Mouse (Mus musculus) forebrain, embryonic 13.5 days (tissue): ENCODE measurements around the gene Snrk. TPM values are rescaled to one million over a fixed set of nuclear protein-coding genes. Genes with fewer than 3 reads are reported as not detected.
A peak's percentile ranks its signal among the peaks of the same experiment; 100 is the strongest.

ENCODE experiments used
- ATAC-seq: fragments of 200-750 bp; cut with Nextera tagmentation; 2 replicates; pipeline ENCODE4 v1.8.0; 2017
- H3K27ac ChIP-seq: fragments of 300-500 bp; sonication (generic); 2 replicates; pipeline ENCODE4 v1.5.1; 2015; ENCODE audit warnings: inconsistent platforms, mild to moderate bottlenecking, moderate library complexity
- H3K27me3 ChIP-seq: fragments of 300-500 bp; sonication (generic); 2 replicates; pipeline ENCODE4 v1.6.1; 2015; ENCODE audit warnings: mild to moderate bottlenecking, inconsistent platforms
- H3K36me3 ChIP-seq: fragments of 300-500 bp; sonication (generic); 2 replicates; pipeline ENCODE4 v1.6.1; 2015; ENCODE audit warnings: mild to moderate bottlenecking, inconsistent platforms; ENCODE audit not compliant: poor library complexity, severe bottlenecking
- H3K4me1 ChIP-seq: fragments of 300-500 bp; sonication (generic); 2 replicates; pipeline ENCODE4 v1.6.1; 2015; ENCODE audit warnings: inconsistent platforms
- H3K4me2 ChIP-seq: fragments of 300-500 bp; sonication (generic); 2 replicates; pipeline ENCODE4 v1.6.1; 2015; ENCODE audit warnings: inconsistent platforms, mild to moderate bottlenecking, moderate library complexity
- H3K4me3 ChIP-seq: fragments of 300-500 bp; sonication (generic); 2 replicates; pipeline ENCODE4 v1.5.1; 2015; ENCODE audit warnings: mild to moderate bottlenecking, inconsistent platforms
- H3K9ac ChIP-seq: fragments of 300-500 bp; sonication (generic); 2 replicates; pipeline ENCODE4 v1.6.1; 2015; ENCODE audit warnings: mild to moderate bottlenecking, inconsistent platforms
- H3K9me3 ChIP-seq: fragments of 300-500 bp; sonication (generic); replicated peaks from 2 replicates; pipeline ENCODE4 v1.6.1; 2016; ENCODE audit warnings: inconsistent platforms
- WGBS: fragments of 180-500 bp; shearing (Covaris S2); methylation state at CpG from one replicate; pipeline ENCODE4 v1.1.7; 2015; 5-methylcytosine and 5-hydroxymethylcytosine counted together
- polyA plus RNA-seq: library from polyadenylated mRNA; unstranded; fragments of >200 nt; fragmentation: Nextera tagmentation; extraction: Ambion mirVana; gene quantifications from 2 replicates; pipeline ENCODE4 v1.2.1, GENCODE M21; 2015

The Snrk gene
- 45.9 and 52.4 TPM in 2 replicates for polyA plus RNA-seq

DNA sequence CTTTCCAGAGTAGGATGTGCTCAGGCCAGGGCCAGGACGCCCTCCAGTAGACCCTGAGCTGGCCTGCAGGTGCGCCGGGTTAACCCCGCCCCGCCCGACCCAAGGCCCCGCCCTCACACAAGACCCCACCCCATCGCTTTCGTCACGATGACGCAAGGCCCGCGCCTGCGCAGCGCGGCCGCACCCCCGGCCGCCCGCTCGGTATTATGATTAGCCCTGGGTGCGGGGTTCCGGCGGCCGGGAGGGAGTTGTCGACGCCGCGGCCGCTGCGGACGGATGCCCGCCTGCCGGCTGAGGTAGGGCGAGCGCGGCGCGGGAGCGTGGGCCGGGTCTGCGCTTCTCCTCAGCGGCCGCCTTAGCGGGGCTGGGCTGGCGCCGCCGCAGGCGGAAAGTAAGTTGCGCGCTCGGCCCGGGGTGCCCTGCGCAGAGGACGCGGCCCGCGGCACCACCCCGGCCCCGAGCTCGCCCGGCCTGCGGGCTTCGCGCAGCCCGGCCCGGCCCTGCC lies at the start of gene Snrk:
TSS of gene Snrk (plus strand) at position 155 of the 505 bp plus-strand sequence.
- peak within 1 kb of the TSS; percentile 88 for H3K4me3 ChIP-seq
- peak within 1 kb of the TSS; percentile 93 for H3K9ac ChIP-seq
- peak; percentile 98 for ATAC-seq
- H3K4me1 ChIP-seq: peaks cover 17% of the 10 kb centered on the region
- H3K27me3 ChIP-seq: no peaks in the 10 kb centered on the region
- no peaks in the 10 kb centered on the region for H3K36me3 ChIP-seq
- H3K4me2 ChIP-seq: peak within 1 kb of the TSS; percentile 87
- peak within 1 kb of the TSS; percentile 90 for H3K27ac ChIP-seq
- H3K9me3 ChIP-seq: no peaks in the 10 kb centered on the region
- under 1% methylated on average over 60 of the region's 67 CpGs for WGBS

DNA sequence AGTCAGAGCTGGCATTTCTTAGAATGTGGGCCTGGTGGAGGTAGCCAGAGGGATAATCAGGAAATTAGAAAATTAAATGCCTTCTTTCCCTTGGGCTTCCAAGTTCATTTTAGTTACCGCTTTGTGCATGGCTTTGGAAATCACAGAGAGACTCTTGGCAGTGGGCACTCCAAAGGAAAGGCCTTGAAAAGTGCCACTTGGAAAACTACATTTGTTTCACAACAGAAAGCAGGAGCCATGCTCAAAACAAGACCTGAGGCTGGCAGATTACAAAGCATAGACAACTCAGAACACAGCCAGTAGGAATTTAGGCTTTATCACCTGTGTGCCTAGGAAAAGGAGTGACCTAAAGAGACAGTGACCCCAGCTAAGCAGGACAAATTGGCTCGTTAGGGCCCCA lies 49.4 kb upstream of the Snrk start:
- ATAC-seq: no peak
- Histone ChIP-seq H3K36me3 (no peaks in the 10 kb centered on the region), H3K4me2 (no peak overlapping the region), H3K27ac (no peak overlapping the region), H3K4me3 (no peak overlapping the region), H3K4me1 (no peaks in the 10 kb centered on the region), H3K27me3 (no peaks in the 10 kb centered on the region), H3K9me3 (no peaks in the 10 kb centered on the region), H3K9ac (no peak overlapping the region)
- WGBS: 55% methylated on average over 2 of the region's 2 CpGs

DNA sequence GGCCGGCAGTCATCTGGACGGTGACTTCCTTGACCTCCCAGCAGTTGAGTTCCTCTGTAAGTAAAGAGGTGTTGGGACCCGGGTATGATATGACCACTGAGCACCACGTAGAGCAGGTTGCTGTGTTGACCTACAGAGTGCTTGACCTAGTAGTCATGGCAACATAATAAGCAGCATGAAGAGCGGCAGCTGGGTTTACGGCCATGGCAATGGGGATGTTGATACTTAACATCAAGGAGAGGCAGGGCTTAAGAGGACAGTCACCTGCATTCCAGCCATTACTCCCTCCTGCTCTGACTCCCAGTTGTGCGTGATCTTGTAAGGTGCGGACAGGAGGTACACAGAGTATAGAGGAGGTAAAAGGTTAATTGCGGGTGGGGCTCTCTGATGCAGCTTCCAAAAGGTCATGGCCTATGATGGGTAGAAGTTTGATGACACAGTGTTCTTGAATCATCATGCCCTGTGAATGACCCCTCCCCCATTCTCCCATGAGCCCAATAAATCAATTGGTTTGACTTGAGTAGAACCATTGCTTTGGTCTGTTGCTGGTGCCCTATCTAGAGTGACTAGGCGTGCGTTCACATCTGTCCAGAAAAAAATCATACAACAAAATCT lies 47.4 kb upstream of the Snrk start:
- H3K27ac ChIP-seq: no peak overlapping the region
- H3K4me2 ChIP-seq: no peak overlapping the region
- no peak overlapping the region for H3K9ac ChIP-seq
- no peaks in the 10 kb centered on the region for H3K4me1 ChIP-seq
- H3K36me3 ChIP-seq: no peaks in the 10 kb centered on the region
- H3K27me3 ChIP-seq: no peaks in the 10 kb centered on the region
- no peaks in the 10 kb centered on the region for H3K9me3 ChIP-seq
- H3K4me3 ChIP-seq: no peak overlapping the region
- ATAC-seq: no peak
- 87% methylated on average over 11 of the region's 11 CpGs for WGBS

- Histone ChIP-seq H3K4me1 (peaks cover 6% of the 10 kb centered on the region; the same call in 1 of the 2 replicates), H3K27ac (no peak overlapping the region), H3K27me3 (no peaks in the 10 kb centered on the region), H3K9me3 (0 out of 2 replicates have a peak, but pooled peaks cover 4% of the 10 kb centered on the region), H3K9ac (no peak overlapping the region), H3K4me3 (no peak overlapping the region), H3K4me2 (no peak overlapping the region), H3K36me3 (no peaks in the 10 kb centered on the region)
- no peak for ATAC-seq
- WGBS: 62% methylated on average over 2 of the region's 2 CpGs
These were observed 43.1 kb upstream of the Snrk start for GRCm38 (mm10) chr9:122073980-122074379.

DNA sequence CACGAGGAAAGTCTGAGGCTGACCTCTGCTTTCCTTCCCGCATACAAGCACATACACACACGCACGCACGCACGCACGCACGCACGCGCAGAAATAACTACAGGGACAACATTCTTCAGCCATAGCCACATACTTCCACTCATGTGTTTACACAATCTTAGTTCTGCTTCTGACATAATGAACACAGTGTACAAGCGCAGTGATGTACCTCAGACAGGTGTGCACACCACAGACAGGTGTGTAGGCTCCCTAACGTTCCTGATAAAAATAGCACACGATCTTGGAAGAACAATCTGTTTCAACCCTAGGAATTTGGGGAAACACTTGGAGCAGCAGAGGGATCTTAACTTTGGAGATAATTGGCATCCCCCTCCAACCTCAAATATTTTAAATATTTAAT lies 42.5 kb upstream of the Snrk start:
- Histone ChIP-seq H3K27ac (no peak overlapping the region), H3K9me3 (0 out of 2 replicates have a peak, but pooled peaks cover 4% of the 10 kb centered on the region), H3K4me3 (no peak overlapping the region), H3K9ac (no peak overlapping the region), H3K4me1 (peaks cover 7% of the 10 kb centered on the region; the same call in 1 of the 2 replicates), H3K27me3 (no peaks in the 10 kb centered on the region), H3K36me3 (no peaks in the 10 kb centered on the region), H3K4me2 (no peak overlapping the region)
- 92% methylated on average over 13 of the region's 13 CpGs for WGBS
- no peak for ATAC-seq

GRCm38 (mm10) chr9:122078456-122078855 lies 38.6 kb upstream of the Snrk start:
- Histone ChIP-seq H3K4me2 (no peak overlapping the region), H3K4me1 (peaks cover 7% of the 10 kb centered on the region; the same call in 1 of the 2 replicates), H3K27ac (peak overlapping the region; percentile 3; the same call in 1 of the 2 replicates), H3K9ac (no peak overlapping the region), H3K36me3 (no peaks in the 10 kb centered on the region), H3K9me3 (0 out of 2 replicates have a peak, but pooled peaks cover 4% of the 10 kb centered on the region), H3K4me3 (no peak overlapping the region), H3K27me3 (no peaks in the 10 kb centered on the region)
- no peak for ATAC-seq
- 62% methylated on average over 5 of the region's 5 CpGs for WGBS

- no peak for ATAC-seq
- Histone ChIP-seq H3K4me1 (peaks cover 3% of the 10 kb centered on the region; the same call in 1 of the 2 replicates), H3K27me3 (no peaks in the 10 kb centered on the region), H3K9ac (no peak overlapping the region), H3K27ac (no peak overlapping the region), H3K4me2 (no peak overlapping the region), H3K9me3 (no peaks in the 10 kb centered on the region), H3K4me3 (no peak overlapping the region), H3K36me3 (no peaks in the 10 kb centered on the region)
- 80% methylated on average over 4 of the region's 4 CpGs for WGBS
These were observed 33.4 kb upstream of the Snrk start for GRCm38 (mm10) chr9:122083698-122084097.

DNA sequence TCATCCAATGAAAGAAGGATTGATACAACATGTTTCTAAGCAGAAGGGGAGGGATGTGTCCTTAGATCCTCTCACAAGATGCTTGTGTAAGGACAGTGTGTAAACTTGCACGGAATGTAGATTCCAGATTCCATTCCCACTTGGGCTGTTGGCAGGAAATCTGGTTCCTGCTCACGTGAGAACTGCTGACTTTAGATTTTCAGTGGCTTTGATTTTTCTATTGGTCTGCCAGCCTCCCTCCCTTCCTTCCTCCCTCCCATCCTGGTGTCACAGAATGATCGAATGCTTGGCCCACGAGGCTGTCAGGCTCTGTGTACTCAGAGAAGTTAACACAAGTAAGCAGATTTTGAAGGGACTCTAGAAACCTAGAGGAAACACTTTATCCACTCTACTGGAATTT lies 32.9 kb upstream of the Snrk start:
- no peaks in the 10 kb centered on the region; the same call in 1 of the 2 replicates for H3K4me1 ChIP-seq
- no peaks in the 10 kb centered on the region for H3K9me3 ChIP-seq
- H3K27me3 ChIP-seq: no peaks in the 10 kb centered on the region
- no peak overlapping the region for H3K9ac ChIP-seq
- 76% methylated on average over 4 of the region's 4 CpGs for WGBS
- no peak overlapping the region for H3K4me3 ChIP-seq
- no peaks in the 10 kb centered on the region for H3K36me3 ChIP-seq
- no peak for ATAC-seq
- H3K27ac ChIP-seq: no peak overlapping the region
- no peak overlapping the region for H3K4me2 ChIP-seq

DNA sequence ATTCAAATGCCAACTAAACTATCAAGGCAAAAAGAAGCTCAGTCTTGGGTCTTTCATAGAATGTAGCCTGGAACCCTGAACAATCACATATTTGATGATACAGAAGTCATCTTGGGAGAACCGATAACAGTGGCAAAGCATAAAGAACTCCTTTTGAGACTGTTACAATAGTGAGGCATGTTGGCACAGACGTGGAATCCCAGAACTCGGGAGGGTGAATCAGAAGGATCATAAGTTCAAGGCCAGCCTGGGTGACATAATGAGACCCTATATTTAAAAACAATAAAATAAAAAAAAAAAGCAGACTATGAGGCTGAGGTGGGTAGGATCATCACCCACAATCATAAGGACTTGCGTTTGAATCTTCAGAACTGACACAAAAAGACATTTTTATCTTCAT lies 32.4 kb upstream of the Snrk start:
- Histone ChIP-seq H3K9ac (no peak overlapping the region), H3K4me1 (no peaks in the 10 kb centered on the region), H3K4me3 (no peak overlapping the region), H3K27ac (no peak overlapping the region), H3K9me3 (no peaks in the 10 kb centered on the region), H3K27me3 (no peaks in the 10 kb centered on the region), H3K4me2 (no peak overlapping the region), H3K36me3 (no peaks in the 10 kb centered on the region)
- 78% methylated on average over 4 of the region's 4 CpGs for WGBS
- no peak for ATAC-seq

DNA sequence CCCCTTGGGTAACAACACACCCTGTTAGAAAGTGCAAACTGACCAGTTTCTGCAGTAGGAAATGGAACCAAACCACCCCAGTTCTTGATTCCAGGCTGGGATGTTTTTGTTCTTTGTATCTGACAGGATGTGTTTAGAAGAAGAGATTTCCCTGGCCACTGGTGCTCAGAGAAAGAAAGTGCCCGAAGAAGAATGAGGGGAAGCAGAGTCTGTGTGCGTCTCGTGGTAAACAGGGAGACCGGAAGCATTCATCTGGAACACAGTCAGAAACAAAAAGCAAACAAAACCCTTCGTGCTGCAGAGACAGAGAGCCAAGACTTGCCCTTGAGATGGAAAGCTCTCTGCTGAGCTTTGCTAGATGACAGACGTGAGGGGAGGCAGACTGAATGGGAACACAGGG lies 32.0 kb upstream of the Snrk start:
- no peaks in the 10 kb centered on the region for H3K27me3 ChIP-seq
- no peaks in the 10 kb centered on the region for H3K9me3 ChIP-seq
- no peak overlapping the region for H3K4me3 ChIP-seq
- H3K4me2 ChIP-seq: no peak overlapping the region
- 25% methylated on average over 6 of the region's 6 CpGs for WGBS
- no peak for ATAC-seq
- H3K9ac ChIP-seq: no peak overlapping the region
- H3K27ac ChIP-seq: no peak overlapping the region
- H3K4me1 ChIP-seq: no peaks in the 10 kb centered on the region
- no peaks in the 10 kb centered on the region for H3K36me3 ChIP-seq

GRCm38 (mm10) chr9:122085550-122086205 lies 31.4 kb upstream of the Snrk start:
- no peaks in the 10 kb centered on the region for H3K27me3 ChIP-seq
- H3K4me1 ChIP-seq: no peaks in the 10 kb centered on the region
- WGBS: 86% methylated on average over 3 of the region's 3 CpGs
- no peak overlapping the region for H3K27ac ChIP-seq
- no peak overlapping the region for H3K9ac ChIP-seq
- no peaks in the 10 kb centered on the region for H3K9me3 ChIP-seq
- no peak overlapping the region for H3K4me3 ChIP-seq
- no peaks in the 10 kb centered on the region for H3K36me3 ChIP-seq
- no peak for ATAC-seq
- no peak overlapping the region for H3K4me2 ChIP-seq

- H3K27me3 ChIP-seq: no peaks in the 10 kb centered on the region
- H3K4me1 ChIP-seq: no peaks in the 10 kb centered on the region
- H3K4me2 ChIP-seq: no peak overlapping the region
- 88% methylated on average over 6 of the region's 6 CpGs for WGBS
- H3K9ac ChIP-seq: no peak overlapping the region
- no peaks in the 10 kb centered on the region for H3K36me3 ChIP-seq
- H3K4me3 ChIP-seq: no peak overlapping the region
- H3K27ac ChIP-seq: no peak overlapping the region
- no peak for ATAC-seq
- H3K9me3 ChIP-seq: no peaks in the 10 kb centered on the region
These were observed 30.0 kb upstream of the Snrk start for GRCm38 (mm10) chr9:122087086-122087485.
